Mouse (Mus musculus): ENCODE results near the gene Mt2.

Mt2 gene

DNA sequence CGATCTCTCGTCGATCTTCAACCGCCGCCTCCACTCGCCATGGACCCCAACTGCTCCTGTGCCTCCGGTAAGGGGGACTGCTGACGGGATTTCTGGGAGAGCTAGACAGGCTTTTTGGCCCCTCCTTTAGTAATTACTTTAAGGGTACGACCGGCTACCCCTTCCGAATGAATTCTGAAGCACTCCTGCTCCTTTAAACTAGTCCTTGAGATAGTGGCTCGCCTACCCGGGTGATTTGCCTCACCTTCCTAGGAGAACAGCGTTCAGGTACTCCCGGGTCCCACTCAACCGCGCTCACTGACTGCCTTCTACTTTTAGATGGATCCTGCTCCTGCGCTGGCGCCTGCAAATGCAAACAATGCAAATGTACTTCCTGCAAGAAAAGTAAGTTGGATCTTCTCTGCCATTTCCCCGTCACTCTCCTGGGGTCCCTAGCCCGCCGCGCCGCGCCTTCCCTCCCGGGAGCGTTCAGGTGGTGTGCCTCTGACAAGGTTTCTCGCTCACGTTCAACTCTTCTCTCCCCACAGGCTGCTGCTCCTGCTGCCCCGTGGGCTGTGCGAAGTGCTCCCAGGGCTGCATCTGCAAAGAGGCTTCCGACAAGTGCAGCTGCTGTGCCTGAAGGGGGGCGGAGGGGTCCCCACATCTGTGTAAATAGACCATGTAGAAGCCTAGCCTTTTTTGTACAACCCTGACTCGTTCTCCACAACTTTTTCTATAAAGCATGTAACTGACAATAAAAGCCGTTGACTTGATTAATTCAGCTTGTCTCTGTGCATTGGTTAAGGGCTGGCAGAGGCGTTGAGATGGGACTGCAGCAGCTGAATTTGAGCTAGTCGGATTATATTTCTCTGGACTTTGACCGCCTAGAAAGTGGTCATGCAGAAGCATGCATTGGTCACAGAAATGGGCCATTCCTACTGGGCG, 607 bp downstream of the Mt2 start:
- in situ Hi-C loops (cut with MseI, MboI): no loop called here

DNA sequence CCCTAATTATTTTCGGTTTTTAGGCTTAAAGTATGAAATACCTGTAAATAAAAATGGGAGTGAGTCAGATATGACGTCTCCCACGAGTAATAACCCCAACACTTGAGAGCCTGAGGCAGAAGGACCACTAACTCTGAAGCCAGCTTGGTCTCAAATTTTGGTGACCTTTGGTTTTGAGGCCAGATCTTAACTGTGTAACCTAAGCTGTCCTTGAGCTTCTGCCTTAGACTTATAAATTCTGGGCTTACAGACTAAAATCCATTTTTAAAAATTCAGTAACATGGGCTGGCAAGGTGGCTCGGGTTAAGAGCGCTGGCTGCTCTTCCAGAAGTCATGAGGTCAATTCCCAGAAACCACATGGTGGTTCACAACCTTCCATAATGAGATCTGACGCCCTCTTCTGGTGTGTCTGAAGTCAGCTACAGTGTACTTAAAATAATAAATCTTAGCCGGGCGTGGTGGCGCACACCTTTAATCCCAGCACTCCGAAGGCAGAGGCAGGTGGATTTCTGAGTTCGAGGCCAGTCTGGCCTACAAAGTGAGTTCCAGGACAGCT, 1.5 kb downstream of the Mt2 start:
- in situ Hi-C loops (cut with MseI, MboI): no loop called here

DNA sequence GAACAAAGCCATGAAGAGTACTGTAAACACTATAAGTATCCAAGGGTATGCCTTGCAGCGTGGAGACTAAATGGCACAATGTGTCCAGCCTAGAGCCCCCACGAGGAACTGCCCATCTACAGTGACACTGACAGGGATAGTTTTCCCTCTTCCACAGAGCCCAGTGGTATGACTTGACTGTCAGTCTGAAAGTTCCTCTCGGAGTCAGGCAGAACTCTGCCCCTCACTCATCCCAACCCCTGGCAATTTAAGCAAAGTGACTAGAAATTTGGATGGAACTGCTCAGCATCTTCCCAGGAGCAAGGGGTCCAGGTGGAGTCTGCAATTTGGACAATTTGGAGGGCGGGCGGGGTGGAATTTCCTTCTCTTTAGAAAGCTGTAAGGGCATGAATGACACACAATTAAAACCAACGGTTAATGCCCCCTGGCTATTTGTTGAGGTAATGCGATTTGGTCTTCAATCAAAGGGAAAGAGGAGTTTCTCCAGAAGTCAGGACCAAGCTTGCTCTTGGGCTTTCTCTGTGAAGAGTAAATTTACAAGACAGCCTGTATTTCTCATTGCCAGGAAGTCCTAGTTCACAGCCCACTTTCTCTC, 2.3 kb downstream of the Mt2 start:
- in situ Hi-C loops (cut with MseI, MboI): no loop called here

DNA sequence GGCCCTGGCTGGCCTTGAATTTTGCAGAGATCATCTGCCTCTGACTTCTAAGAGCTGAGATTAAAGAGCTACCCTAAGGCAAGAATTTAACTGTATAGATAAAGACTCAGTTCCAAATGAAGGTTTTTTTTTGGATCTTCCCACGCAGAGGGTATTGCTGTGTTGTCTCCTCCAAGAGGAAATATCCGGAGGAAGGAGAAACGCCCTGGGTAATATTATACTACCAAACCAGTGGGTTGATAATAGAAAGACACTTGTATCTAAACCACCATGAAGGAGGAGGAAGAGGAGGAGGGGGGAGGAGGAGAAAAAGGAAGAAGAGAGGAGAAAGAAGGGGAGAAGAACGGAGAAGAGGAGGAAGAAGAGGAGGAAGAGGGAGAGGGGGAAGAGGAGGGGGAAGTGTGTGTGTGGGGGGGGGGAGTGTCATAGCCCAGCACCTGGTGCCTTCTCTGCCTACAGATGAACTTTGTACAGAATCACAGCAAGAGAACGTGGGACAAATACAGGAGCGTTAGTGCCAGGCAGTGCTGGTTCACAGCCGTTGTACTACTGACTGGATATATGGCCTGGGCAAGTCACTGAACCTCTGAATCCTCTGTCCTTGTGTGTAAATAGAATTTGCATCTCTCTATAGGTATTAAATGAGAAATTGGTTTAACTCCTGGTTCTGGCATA, 5.4 kb downstream of the Mt2 start:
- in situ Hi-C loops (cut with MseI, MboI): no loop called here

DNA sequence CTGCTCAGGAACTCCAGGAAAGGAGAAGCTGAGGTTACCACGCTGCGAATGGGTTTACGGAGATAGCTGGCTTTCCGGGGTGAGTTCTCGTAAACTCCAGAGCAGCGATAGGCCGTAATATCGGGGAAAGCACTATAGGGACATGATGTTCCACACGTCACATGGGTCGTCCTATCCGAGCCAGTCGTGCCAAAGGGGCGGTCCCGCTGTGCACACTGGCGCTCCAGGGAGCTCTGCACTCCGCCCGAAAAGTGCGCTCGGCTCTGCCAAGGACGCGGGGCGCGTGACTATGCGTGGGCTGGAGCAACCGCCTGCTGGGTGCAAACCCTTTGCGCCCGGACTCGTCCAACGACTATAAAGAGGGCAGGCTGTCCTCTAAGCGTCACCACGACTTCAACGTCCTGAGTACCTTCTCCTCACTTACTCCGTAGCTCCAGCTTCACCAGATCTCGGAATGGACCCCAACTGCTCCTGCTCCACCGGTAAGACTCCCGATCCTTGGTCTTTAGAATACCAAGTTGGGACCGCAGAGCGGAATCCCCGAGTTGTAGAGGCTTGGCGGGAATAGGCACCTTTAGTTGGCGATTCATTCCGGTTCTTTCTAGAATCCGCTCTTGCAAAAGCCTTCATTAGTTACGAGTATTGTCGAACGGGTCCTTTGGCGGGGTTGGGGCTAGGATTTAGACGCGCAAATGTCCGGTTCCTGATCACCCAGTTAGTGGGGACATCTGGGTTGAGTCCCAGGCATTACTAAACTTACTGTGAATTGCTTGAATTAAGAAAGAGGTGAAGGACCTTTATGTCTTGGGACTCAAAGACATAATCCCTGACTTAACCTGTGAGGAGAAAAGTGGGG, 6.6 kb downstream of the Mt2 start, which contains the start of gene Mt1:
Gene Mt1, plus strand, starts transcription at position 226 of the 856 bp plus-strand sequence.
- in situ Hi-C loops (cut with MseI, MboI): no loop called here

DNA sequence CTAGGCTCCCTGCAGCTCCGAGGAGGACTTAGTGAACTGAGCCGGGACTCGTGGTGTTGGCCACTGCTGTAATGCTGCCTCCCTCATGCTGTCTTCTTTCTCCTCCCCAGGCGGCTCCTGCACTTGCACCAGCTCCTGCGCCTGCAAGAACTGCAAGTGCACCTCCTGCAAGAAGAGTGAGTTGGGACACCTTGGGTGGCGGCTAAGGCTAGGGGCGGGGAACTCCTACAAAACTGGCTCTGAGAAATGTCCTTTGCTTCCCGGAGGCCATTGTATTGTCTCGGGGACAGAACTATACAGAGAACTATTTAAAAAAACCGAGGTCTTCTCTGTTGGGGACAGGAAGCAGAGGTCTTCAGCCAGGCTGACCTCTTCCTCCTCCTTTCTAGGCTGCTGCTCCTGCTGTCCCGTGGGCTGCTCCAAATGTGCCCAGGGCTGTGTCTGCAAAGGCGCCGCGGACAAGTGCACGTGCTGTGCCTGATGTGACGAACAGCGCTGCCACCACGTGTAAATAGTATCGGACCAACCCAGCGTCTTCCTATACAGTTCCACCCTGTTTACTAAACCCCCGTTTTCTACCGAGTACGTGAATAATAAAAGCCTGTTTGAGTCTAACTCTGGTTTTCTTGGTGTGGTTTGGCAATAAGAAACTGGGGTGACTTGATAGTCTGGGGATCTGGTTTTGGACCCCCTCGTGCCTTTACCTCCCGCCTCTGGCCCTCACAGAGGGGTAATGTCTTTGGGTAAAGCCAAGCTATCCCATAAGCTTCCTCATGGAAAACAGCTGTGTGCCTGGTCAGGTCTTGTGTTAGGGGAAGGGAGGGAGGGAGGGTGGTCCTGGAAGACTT, 7.5 kb downstream of the Mt2 start:
- in situ Hi-C loops (cut with MseI, MboI): no loop called here

DNA sequence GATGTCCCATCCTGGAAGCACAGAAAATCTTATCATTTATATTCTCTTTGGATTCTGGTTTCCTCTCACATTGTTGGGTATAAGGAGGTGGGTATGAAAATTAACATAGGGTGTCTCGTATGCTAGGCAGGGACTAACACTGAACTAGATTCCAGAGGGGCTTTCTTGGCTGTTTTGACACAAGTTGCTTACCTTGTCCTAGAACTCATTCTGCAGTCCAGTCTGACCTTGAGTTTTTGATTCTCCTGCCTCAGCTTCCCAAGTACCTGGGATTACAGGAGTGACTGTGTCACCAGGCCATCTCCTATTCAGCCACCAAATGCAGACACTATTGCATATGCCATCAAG, 8.1 kb downstream of the Mt2 start:
- in situ Hi-C loops (cut with MseI, MboI): no loop called here

DNA sequence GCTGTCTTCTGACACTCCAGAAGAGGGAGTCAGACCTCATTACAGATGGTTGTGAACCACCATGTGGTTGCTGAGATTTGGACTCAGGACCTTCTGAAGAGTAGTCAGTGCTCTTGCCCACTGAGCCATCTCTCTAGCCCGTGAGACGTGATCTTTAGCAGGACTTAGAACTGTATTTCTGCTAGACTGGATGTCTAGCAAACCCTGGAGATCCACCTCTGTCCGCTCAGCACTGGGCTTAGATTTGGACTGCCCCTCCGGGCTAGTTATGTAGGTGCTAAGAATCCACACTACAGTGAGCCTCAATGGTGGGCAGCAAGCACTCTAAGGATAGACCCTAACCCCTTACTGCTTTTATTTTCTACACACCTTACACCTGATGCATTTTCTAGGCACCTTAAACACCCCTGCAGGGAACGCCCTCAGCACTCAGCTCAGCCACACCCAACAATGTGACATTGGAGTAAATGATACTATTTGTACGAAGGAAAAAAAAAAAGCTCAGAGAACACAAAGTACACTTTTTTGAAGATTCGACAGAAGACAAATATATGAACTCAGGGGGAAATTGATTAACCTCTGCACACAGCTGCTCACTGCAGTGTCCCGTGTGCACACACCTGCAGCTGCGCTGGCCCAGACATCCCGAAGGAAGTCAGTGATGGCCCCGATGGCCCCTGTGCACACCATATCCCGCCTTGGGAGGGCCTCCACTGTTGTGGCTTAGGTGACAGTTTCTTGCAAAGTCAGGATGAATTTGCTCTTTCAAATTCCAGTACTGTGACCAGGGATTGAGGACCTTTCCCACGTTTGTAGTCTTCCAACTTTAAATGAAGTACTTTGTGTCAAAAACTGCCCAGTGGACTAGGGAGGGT, 9.8 kb downstream of the Mt2 start:
- in situ Hi-C loops (cut with MseI, MboI): no loop called here

DNA sequence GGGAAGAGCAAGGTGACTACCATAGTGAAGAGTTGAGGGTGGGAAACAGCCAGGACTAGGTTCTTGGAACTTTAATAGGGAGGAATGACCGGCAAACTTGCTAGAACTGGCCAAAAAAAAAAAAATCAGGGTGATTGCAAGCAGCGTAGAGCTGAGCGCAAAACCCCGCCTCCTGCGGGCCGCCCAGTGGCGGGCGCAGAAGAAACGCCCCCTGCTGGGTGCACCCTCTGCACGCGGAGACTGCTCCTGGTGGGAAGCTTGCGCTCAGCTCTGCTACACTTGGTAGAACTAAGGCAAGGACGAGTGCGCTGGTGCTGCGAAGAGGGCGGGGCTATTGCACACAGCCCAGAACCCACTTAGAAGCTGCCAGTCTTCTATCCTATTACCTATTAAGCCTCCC, 10.7 kb downstream of the Mt2 start:
- in situ Hi-C loops (cut with MseI, MboI): no loop called here

DNA sequence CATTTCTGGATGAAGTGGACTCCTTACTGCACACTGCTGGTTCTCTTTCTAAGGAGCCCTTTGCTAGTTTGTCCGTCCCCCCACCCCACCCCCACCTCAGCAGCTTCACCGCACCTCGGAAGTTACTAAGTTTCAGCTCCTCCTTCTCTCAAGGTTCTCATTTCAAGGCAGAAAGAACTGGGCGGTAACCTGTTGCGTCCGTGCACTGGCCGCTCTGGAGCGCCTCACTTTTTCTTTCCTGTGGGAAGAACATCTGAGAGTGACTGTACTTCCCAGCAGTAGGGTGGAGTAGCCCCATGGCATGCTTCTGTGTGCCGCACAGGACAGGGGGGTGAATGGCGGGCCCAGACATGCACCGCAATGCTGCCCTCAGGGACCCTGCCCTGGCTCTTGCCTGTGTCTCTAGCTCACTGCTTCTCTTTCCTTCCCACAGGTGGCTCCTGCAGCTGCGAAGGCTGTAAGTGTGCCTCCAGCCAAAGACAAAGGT, 11.9 kb downstream of the Mt2 start:
- in situ Hi-C loops (cut with MseI, MboI): no loop called here

DNA sequence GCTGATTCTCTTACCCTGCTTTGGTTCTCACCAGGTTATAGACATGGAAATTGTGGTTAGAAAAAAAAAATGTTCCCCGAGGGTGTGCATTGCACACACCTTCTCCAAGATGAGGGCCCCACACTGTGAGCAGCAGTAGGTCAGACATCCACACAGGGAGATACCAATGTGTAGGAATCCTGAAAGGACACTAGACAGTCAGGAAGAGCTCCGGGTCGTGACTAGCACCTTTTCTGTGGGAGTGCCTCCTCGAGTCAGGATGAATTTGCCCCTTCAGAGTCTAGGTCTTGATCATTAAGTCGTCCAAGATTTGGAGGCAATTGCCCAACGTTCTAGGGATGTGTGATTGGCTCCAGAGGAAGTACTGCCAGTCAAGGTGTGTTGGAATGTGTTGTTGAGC, 13.3 kb downstream of the Mt2 start:
- in situ Hi-C loops (cut with MseI, MboI): no loop called here

DNA sequence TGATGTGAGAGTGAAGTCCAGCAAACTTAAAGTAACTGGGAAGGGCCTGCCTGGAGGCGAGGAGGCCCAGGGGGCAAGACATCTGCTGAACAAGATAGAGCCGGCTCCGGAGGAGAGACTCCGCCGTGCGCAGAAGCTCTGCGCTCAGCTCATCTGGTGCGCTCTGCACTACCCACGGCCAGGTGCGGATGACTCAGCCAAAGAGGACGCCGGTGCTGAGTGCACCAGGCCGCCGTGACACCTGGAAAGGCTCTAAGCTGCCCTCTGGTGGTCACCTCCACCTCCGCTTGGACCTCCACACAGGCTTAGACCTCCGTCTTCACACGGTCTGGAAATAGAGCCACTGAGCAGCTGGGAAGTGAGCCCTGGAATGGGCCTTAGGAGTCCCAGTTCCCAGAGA, 14.1 kb downstream of the Mt2 start:
- in situ Hi-C loops (cut with MseI, MboI): no loop called here

DNA sequence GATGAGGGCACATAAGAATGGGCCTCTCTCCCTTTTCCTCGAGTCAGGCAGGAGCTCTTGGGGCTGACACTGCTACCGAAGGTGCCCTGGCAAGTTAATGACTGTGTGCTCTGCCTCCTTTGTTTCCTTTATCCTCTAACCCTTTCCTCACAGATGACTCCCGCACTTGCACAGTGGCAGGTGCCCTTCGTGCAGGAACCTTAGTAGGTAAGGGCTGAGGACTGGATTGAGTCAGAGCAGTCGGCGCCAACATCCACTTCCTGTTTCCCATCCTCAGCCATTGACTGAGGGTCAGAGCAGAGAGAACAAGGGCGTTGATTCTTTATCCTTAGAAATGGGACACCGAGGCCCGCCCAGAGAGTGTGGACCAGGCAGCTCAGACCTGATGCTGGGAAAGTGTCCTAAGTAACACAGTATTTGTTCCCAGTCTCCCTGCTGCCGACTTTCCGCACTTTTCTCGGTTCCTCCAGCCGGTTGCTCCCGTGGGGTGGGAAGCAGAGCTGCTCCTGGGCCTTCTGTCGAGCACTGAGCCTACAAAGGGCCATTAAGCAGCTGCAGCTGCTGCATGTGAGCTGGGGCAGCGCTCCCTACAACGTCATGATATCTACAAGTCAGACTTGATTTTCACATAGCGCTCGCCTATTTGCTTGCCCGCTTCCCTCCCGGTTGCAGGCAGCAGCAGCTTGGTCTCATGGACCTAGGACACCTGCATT, 15.0 kb downstream of the Mt2 start:
- in situ Hi-C loops (cut with MseI, MboI): no loop called here

DNA sequence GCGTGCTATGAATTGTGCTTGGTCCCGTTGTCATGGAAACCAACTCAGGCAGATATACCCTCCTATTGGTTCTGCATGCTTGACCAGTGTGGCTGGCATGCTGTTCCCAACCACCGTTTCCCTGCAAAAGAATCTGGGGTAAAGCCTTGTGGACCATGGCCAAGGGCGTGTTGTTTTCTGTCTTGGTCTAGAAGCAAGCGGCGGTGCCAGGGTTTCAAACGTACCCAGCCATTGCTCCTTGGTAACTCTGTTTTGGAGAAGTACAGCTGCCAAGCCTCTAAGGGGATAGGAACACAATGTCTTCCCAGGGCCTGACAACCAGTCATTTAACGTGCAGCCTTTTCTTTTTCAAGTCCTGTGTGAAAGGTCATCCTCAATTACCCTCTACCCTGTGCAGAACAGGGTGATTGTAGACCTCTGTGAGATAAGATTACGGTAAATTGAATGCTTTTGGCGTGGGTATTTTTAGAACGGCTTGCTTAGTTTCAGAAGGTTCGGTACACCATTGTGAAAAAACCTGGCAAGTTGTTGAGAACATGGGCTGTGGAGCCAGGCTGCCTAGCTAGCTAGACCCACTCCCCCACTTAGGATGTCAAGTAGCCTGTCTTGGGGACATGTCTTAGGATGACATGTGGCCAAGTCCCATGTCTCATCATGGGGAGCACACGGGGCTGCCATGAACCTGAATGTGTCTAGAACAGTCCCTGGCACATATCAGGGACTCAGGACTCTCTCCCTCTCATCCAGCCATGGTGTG, 17.0 kb downstream of the Mt2 start:
- in situ Hi-C loops (cut with MseI, MboI): loop anchor here in 1 of 2 experiments (10.0 kb wide), 1 partner anchor 85 kb away; no protein-coding TSS in a partner anchor

DNA sequence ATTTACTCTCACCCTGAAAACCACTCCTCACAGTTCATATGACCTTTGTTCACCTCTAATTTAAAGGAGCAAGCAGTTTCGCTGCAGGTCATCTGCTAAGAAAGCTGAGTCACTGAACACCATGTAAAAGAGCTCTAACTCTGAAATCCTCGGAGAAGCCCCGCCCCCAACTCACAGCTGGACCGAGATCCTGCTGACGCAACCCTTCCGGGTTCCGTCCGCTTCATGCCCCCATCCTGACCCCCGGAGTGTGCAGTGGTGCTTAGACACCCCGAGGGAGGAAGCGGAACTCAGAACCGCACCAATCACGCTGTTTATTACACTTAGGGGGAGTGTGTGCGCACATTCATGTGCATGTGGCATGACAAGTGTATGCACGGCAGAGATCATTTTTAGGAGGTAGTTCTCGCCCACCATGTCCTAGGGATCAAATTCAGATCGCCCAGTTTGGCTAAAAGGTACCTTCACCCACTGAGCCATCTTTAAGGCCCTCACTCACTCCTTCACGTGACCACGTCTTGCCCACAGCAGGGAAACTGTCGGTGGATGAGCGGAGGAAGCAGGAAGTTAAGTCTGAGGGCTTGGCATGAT, 18.7 kb downstream of the Mt2 start:
- in situ Hi-C loops (cut with MseI, MboI): loop anchor here in 1 of 2 experiments (10.0 kb wide), 1 partner anchor 86 kb away; no protein-coding TSS in a partner anchor

DNA sequence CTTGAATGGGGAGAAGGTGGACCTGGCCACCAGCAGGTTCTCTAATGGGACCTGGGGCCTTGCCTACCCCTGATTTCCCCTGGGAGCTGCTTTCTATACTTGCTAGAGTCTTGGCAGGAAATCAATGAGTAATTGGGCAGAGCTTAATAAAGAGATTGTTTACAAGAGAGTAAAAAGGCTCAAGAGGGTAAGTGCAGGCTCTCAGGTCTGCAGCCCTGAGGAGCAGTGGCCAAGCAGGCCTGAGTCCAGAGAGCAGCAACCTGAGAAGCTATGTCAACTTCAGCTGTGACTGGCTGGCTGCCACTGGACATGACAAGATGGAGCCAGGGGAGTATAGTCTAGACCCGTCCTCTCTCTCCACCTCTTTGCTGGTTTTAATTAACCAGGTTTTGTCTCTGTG, 20.5 kb downstream of the Mt2 start:
- in situ Hi-C loops (cut with MseI, MboI): loop anchor here in 1 of 2 experiments (10.0 kb wide), 1 partner anchor 88 kb away; no protein-coding TSS in a partner anchor

DNA sequence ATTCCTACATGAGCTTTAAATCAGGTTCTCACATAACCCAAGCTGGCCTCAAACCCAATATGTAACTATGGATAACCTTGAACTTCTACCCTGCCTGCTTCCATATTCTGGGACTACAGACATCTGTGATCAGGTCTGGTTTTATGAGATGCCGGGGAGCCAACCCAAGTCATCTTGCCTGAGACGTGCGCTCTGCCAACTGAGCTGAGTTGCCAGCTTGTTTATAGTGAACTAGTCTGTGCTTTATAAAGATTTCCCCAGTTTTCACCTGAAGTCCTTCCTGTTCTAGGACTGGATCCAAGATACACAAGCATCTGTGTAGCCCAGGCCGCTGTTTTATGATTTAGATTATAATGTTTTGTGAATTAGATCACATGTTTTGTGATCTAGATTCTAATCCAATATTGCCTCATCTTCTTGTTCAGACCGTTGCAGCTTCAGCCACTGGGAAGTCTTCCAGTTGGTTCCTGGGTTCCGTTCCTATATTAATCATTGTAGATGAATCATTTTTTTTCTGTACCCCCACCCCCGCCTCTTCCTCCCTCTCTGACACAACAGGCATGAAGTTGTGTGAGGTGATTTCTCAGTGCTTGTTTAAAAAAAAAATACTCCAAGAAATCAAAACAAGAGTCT, 22.2 kb downstream of the Mt2 start:
- in situ Hi-C loops (cut with MseI, MboI): loop anchor here in 1 of 2 experiments (10.0 kb wide), 1 partner anchor 90 kb away; no protein-coding TSS in a partner anchor
